Mouse (Mus musculus) neural tube, embryonic 11.5 days (tissue): ENCODE results near the gene Fam136a. TPM values are rescaled to one million over a fixed set of nuclear protein-coding genes. Genes with fewer than 3 reads are reported as not detected.
A peak's percentile ranks its signal among the peaks of the same experiment; 100 is the strongest.
"Not testable (repeated sequence)": the region's sequence is repeated elsewhere in the genome, so short reads cannot be mapped to it uniquely, and the experiment has no call there.

Source experiments
- ATAC-seq: fragments of 200-750 bp; cut with Nextera tagmentation; 2 replicates; pipeline ENCODE4 v1.8.0; 2017; ENCODE audit warnings: moderate number of reproducible peaks, mild to moderate bottlenecking, moderate TSS enrichment, moderate library complexity; ENCODE audit not compliant: insufficient read depth, low FRiP score, low TSS enrichment
- DNase-seq: peaks from one replicate; pipeline ENCODE4 v3.0.0-alpha.2; 2015; ENCODE audit warnings: low spot score
- H3K27ac ChIP-seq: fragments of 300-500 bp; sonication (generic); 2 replicates; pipeline ENCODE4 v1.5.1; 2014; ENCODE audit warnings: low read depth, mild to moderate bottlenecking, low read length
- H3K27me3 ChIP-seq: fragments of 300-500 bp; sonication (generic); 2 replicates; pipeline ENCODE4 v1.6.1; 2014; ENCODE audit warnings: mild to moderate bottlenecking, low read length, mixed read lengths; ENCODE audit not compliant: control insufficient read depth, insufficient read depth
- H3K36me3 ChIP-seq: fragments of 300-500 bp; sonication (generic); 2 replicates; pipeline ENCODE4 v1.6.1; 2014; ENCODE audit warnings: mild to moderate bottlenecking, low read length, moderate library complexity, mixed read lengths; ENCODE audit not compliant: control insufficient read depth, insufficient read depth
- H3K4me1 ChIP-seq: fragments of 300-500 bp; sonication (generic); 2 replicates; pipeline ENCODE4 v1.6.1; 2014; ENCODE audit warnings: low read length, mixed read lengths; ENCODE audit not compliant: control insufficient read depth, insufficient read depth
- H3K4me2 ChIP-seq: fragments of 300-500 bp; sonication (generic); 2 replicates; pipeline ENCODE4 v1.6.1; 2014; ENCODE audit warnings: low read depth, mild to moderate bottlenecking, moderate library complexity
- H3K4me3 ChIP-seq: fragments of 300-500 bp; sonication (generic); 2 replicates; pipeline ENCODE4 v1.5.1; 2014; ENCODE audit warnings: low read depth, low read length
- H3K9ac ChIP-seq: fragments of 300-500 bp; sonication (generic); 2 replicates; pipeline ENCODE4 v1.6.1; 2014; ENCODE audit warnings: mild to moderate bottlenecking, low read length
- H3K9me3 ChIP-seq: fragments of 300-500 bp; sonication (generic); 2 replicates; pipeline ENCODE4 v1.6.1; 2016; ENCODE audit warnings: low read length; ENCODE audit not compliant: control insufficient read depth
- WGBS: fragments of 180-500 bp; shearing (Covaris S2); extraction: QIAGEN DNeasy Blood & Tissue Kit; methylation state at CpG from one replicate; pipeline ENCODE4 v1.1.7; 2014; 5-methylcytosine and 5-hydroxymethylcytosine counted together
- polyA plus RNA-seq: library from polyadenylated mRNA; unstranded; fragments of >200 nt; fragmentation: Nextera tagmentation; extraction: Ambion mirVana; gene quantifications from 2 replicates; pipeline ENCODE4 v1.2.1, GENCODE M21; 2014

Fam136a gene
- polyA plus RNA-seq, 1 experiment from 2014 or later, result 142 TPM

DNA sequence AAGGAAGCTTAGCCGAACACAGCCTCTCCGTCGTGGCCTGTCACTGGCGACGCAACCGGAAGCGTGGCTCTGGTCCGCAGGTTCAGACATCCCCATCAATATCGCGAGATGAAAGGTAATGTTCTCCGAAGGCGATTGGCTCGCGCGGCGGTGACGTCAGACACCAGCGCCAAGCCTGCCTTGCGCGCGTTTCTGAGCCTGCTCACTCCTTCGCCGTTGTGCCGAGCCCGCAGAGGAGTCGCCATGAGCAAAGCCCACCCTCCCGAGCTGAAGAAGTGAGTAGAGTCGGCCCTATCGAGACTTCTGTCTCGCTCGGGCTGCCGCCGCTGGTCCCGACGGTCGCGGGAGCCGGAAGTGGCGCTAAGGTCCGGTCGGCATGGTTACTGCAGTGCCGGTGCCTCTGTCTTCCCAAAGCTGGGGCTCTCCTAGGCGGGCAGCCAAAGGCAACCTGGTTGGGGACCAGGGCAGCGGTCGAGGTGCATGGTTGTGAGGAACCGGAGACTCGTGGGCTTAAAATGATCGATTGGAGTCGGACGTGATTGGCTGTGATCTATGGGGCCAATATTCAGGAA, 6.0 kb downstream of the Fam136a start:
- Histone ChIP-seq H3K9ac (peak overlapping the region; percentile 88), H3K4me1 (peaks cover 17% of the 10 kb centered on the region), H3K36me3 (peaks cover 2% of the 10 kb centered on the region; the same call in 1 of the 2 replicates), H3K27me3 (no peaks in the 10 kb centered on the region), H3K9me3 (no peaks in the 10 kb centered on the region), H3K27ac (peak overlapping the region; percentile 85), H3K4me3 (peak overlapping the region; percentile 76), H3K4me2 (peak overlapping the region; percentile 89)
- peak; percentile 97 for DNase-seq
- peak; percentile 96 for ATAC-seq
- WGBS, result under 1% methylated on average over 50 of the region's 50 CpGs

DNA sequence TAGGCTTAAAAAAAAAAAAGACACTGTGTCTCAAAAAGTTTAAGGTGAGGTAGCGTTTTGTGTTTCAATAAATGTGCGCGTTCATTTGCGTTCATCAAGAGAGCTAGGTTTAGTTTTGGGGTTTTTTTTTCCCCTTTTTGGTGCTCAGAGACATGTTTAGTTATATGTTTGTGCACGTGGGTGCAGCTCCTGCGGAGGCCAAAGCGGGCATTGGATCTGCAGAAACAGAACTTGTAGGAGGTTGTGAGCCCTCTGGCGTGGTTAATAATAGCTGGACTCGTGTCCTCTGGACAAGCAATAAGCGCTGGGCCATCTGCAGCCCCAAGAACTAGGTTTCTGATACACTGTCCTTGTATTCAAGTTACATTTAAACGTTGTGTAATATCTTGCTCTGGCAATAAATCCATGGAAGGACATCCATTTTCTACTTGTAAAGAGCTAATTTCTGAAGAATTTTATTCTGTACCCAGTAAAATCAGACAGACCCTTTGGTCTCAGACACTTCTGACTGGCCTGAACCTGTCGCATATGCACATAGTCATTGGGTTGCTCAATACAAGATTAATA, 6.6 kb downstream of the Fam136a start:
- H3K9me3 ChIP-seq, result no peaks in the 10 kb centered on the region
- DNase-seq, result no peak

DNA sequence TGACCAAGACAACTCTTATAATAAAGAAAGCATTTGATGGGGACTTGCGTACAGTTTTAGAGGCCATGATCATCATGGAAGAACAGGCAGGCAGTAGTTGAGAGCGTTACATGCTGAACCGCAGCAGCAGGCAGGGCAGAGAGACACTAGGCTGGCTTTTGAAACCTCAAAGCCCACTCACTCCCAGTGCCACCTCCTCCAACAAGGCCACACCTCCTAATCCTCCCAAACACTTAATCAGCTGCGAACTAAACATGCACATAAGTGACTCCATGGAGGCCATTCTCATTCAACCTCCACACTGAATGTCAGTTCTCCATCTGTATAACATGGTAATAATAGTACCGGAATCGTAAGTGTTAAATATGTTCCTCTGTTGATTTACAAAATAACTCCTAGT, 8.1 kb downstream of the Fam136a start:
- H3K4me3 ChIP-seq, result no peak overlapping the region
- no peak overlapping the region for H3K4me2 ChIP-seq
- H3K4me1 ChIP-seq, result peaks cover 13% of the 10 kb centered on the region

More for the DNA sequence above, 6.6 kb downstream of the Fam136a start:
- H3K4me3 ChIP-seq, result peak overlapping the region; percentile 76
- H3K4me1 ChIP-seq, result peaks cover 13% of the 10 kb centered on the region
- peaks cover 5% of the 10 kb centered on the region for H3K36me3 ChIP-seq
- peak overlapping the region; percentile 88 for H3K9ac ChIP-seq
- peak overlapping the region; percentile 83 for H3K27ac ChIP-seq
- WGBS, result 5% methylated on average over 12 of the region's 12 CpGs
- no peak for ATAC-seq
- no peaks in the 10 kb centered on the region for H3K27me3 ChIP-seq
- H3K4me2 ChIP-seq, result peak overlapping the region; percentile 89

DNA sequence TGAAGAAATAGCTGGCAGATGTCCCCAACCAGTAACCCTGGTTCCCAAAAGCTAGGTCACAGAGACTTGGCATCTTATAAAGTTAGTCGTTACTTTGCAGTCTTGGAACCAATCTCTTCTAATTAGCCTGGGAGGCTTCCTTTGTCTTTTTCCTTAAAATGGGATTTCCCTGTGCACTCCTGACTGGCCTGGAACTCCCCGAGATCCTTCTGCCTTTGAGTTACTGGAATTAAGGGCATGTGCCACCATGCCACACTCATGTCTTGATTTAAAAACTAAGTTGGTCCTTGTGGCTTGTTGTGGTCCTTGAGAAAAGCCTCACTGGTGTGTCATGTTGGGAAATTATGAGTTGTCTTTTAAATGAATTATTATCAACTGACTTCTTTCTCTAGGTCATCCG, 12.9 kb downstream of the Fam136a start:
- Histone ChIP-seq H3K4me3 (no peak overlapping the region), H3K36me3 (peaks cover 14% of the 10 kb centered on the region), H3K9me3 (no peaks in the 10 kb centered on the region), H3K4me2 (no peak overlapping the region), H3K4me1 (no peaks in the 10 kb centered on the region), H3K9ac (no peak overlapping the region), H3K27ac (no peak overlapping the region), H3K27me3 (no peaks in the 10 kb centered on the region)
- DNase-seq (no peak), ATAC-seq (no peak)
- WGBS, result 93% methylated on average over 3 of the region's 3 CpGs

More for the DNA sequence above, 8.1 kb downstream of the Fam136a start:
- H3K27ac ChIP-seq, result no peak overlapping the region
- peaks cover 12% of the 10 kb centered on the region for H3K36me3 ChIP-seq
- ATAC-seq, result no peak
- H3K9ac ChIP-seq, result no peak overlapping the region
- no peaks in the 10 kb centered on the region for H3K9me3 ChIP-seq
- no peak for DNase-seq
- 96% methylated on average over 6 of the region's 6 CpGs for WGBS
- no peaks in the 10 kb centered on the region for H3K27me3 ChIP-seq

DNA sequence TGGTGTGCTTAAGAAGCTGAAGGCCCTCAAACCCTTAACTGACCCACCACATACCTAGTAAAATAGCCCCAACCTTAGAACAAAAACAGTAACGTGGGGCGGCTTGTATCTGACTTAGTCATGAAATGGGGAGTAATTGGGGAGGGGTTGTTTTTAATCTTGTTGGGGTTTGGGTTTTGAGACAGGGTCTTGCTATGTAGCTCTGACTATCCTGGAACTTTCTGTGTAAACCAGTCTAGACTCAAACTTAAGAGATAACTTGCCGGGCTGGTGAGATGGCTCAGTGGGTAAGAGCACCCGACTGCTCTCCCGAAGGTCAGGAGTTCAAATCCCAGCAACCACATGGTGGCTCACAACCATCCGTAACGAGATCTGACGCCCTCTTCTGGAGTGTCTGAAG, 14.7 kb downstream of the Fam136a start:
- H3K27ac ChIP-seq, H3K9ac ChIP-seq, H3K9me3 ChIP-seq, H3K4me1 ChIP-seq, H3K4me2 ChIP-seq, DNase-seq, H3K27me3 ChIP-seq, H3K4me3 ChIP-seq, ATAC-seq: not testable (repeated sequence)
- peaks cover 14% of the 10 kb centered on the region for H3K36me3 ChIP-seq
- WGBS, result 66% methylated on average over 6 of the region's 8 CpGs

DNA sequence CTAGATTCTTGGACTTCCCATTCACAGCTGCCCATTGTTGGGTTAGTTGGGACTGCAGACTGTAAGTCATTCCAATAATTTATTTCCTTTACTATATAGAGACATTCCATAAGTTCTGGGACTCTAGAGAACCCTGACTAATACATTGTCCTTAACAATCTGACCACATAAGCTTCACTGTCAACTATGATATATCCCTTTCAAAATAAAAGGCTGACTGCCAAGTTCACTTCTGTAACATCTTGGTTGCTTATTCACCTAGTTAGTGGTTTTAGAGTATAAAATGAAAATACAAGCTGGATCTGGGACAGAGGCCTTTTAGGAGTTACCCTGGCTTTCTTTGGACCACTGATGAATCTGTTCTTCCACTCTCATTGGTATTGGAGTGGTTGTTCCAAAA, 17.1 kb downstream of the Fam136a start:
- Histone ChIP-seq H3K27me3 (no peaks in the 10 kb centered on the region), H3K9me3 (no peaks in the 10 kb centered on the region), H3K4me2 (no peak overlapping the region), H3K4me3 (no peak overlapping the region), H3K9ac (no peak overlapping the region), H3K27ac (no peak overlapping the region), H3K36me3 (peaks cover 10% of the 10 kb centered on the region), H3K4me1 (no peaks in the 10 kb centered on the region)
- DNase-seq (no peak), ATAC-seq (no peak)

DNA sequence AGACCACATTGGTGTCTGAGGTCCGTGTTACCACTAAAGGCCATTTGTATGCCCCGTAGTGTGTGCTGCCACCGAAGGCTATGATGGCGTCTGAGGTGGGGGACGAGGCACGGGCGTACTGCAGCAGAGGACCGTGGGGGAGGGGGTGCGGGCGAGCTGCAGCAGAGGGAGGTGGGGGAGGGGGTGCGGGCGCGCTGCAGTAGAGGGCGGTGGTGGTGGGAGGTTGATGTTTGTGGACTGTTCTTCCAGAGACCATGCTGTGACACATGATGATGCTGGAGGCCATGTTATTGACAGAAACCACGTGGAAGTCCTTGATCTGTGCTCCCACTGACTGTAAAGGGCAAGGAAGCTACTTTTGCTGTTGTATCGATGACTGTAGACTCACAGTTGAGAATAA, 17.9 kb downstream of the Fam136a start:
- 43% methylated on average over 16 of the region's 16 CpGs for WGBS
- no peaks in the 10 kb centered on the region for H3K4me1 ChIP-seq
- H3K9me3 ChIP-seq, result no peaks in the 10 kb centered on the region
- peaks cover 8% of the 10 kb centered on the region for H3K36me3 ChIP-seq
- H3K4me3 ChIP-seq, result no peak overlapping the region
- ATAC-seq, result no peak
- H3K4me2 ChIP-seq, result no peak overlapping the region
- no peak for DNase-seq
- H3K27ac ChIP-seq, result no peak overlapping the region
- H3K9ac ChIP-seq, result no peak overlapping the region
- no peaks in the 10 kb centered on the region for H3K27me3 ChIP-seq

DNA sequence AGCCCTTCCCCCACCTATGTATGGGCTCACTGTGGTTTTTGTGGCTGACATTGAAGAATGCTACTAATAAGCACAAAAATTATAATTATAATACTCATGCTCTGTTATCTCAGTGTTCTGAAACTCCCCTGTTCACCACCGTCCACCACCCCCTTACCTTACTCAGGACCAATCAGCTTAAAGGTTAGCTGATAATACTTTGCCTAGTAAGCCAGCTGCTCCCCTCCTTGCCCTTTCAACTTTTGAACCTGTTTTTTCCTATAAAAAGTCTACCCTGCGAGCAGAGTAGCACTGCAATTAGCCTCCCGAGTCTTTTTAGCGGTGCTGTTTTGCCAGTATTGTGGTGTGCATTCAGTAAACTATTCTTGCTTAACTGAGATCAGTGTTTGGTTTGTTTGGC, 19.2 kb downstream of the Fam136a start:
- Histone ChIP-seq H3K4me3 (no peak overlapping the region), H3K27ac (no peak overlapping the region), H3K36me3 (peaks cover 12% of the 10 kb centered on the region), H3K9me3 (no peaks in the 10 kb centered on the region), H3K9ac (no peak overlapping the region), H3K27me3 (no peaks in the 10 kb centered on the region), H3K4me1 (no peaks in the 10 kb centered on the region), H3K4me2 (no peak overlapping the region)
- WGBS, result 77% methylated on average over 4 of the region's 4 CpGs
- DNase-seq (no peak), ATAC-seq (no peak)

DNA sequence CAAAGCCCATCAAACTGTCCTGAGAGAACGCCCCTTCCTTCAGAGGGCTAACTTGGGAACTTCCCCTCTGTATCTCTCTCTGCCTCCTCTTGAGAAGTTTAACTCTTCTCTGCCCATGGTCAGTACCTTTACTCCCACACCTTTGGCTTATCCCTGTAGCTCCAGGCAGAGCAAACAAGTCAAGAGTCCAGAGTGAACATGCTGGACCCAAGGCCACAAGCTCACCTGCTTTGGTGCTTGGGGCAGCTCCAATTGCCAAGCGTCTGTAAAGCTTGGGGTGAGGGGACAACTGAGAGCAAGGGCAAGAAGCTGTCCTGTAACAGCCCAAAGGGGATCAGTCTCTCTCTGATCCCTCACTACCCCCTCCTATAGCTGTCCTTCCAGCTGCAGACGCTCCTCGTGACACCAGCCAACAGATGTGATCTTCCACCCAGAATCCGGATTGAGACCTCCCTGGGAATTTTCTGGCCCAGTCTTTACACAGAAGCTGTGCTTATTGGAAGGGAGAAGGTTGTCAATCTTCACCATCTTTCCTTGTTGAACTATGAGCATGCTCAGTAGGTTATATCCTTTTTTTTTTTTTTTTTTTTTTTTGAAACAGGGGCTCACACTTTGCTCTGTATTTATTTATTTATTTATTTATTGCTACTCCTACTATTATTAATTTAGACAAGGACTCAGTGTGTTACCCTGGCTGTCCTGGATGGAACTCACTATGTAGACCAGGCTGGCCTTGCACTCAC, 20.1 kb downstream of the Fam136a start:
- 89% methylated on average over 5 of the region's 5 CpGs for WGBS
- no peak for ATAC-seq
- Histone ChIP-seq H3K4me1 (no peaks in the 10 kb centered on the region), H3K27me3 (no peaks in the 10 kb centered on the region), H3K9me3 (no peaks in the 10 kb centered on the region), H3K4me2 (no peak overlapping the region), H3K9ac (no peak overlapping the region), H3K4me3 (no peak overlapping the region), H3K36me3 (peaks cover 18% of the 10 kb centered on the region), H3K27ac (no peak overlapping the region)
- no peak for DNase-seq
